Mouse (Mus musculus) heart, embryonic 10.5 days (tissue): ENCODE data around the gene Mfsd9. TPM values are rescaled to one million over a fixed set of nuclear protein-coding genes. Genes with fewer than 3 reads are reported as not detected.

Experiments used
- DNase-seq: peaks from one replicate; pipeline ENCODE4 v3.0.0-alpha.2; 2017; ENCODE audit warnings: low spot score
- H3K27ac ChIP-seq: fragments of 300-500 bp; sonication (generic); 2 replicates; pipeline ENCODE4 v1.5.1; 2016; ENCODE audit warnings: mild to moderate bottlenecking
- H3K27me3 ChIP-seq: fragments of 300-500 bp; sonication (generic); 2 replicates; pipeline ENCODE4 v1.6.1; 2016; ENCODE audit warnings: mild to moderate bottlenecking; ENCODE audit not compliant: poor library complexity, insufficient read depth, severe bottlenecking
- H3K36me3 ChIP-seq: fragments of 300-500 bp; sonication (generic); 2 replicates; pipeline ENCODE4 v1.6.1; 2016; ENCODE audit warnings: mild to moderate bottlenecking, moderate library complexity
- H3K4me1 ChIP-seq: fragments of 300-500 bp; sonication (generic); 2 replicates; pipeline ENCODE4 v1.6.1; 2016; ENCODE audit warnings: mild to moderate bottlenecking
- H3K4me3 ChIP-seq: fragments of 300-500 bp; sonication (generic); 2 replicates; pipeline ENCODE4 v1.5.1; 2016; ENCODE audit warnings: mild to moderate bottlenecking, moderate library complexity
- H3K9me3 ChIP-seq: fragments of 300-500 bp; sonication (generic); 2 replicates; pipeline ENCODE4 v1.6.1; 2016; ENCODE audit warnings: mild to moderate bottlenecking, moderate library complexity
- WGBS: fragments of 180-500 bp; shearing (Covaris S2); methylation state at CpG from one replicate; pipeline ENCODE4 v1.1.7; 2016; 5-methylcytosine and 5-hydroxymethylcytosine counted together
- polyA plus RNA-seq: library from polyadenylated mRNA; unstranded; fragments of >200 nt; fragmentation: Nextera tagmentation; extraction: Ambion mirVana; gene quantifications from 2 replicates; pipeline ENCODE4 v1.2.1, GENCODE M21; 2016

The Mfsd9 gene
- polyA plus RNA-seq, 1 experiment from 2014 or later = 2.4 TPM

DNA sequence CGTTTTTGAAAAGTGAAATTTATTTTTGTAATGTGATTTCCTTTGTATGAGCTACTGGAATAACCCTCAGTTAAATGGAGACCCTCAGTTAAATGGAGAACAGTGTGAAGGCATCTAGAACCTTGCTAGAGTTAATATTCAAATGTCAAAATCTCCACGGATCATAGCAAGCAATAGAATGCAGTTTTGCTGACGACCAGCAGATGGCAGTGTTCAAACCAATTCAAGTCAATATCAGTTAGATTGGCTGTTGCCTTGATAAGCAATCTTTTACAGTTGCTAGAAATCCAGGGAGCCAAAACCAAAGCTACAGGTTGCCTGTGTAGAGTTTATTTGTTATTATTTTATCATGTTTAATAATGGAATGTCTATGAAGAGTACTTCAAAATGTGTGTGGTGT, 12.3 kb upstream of the Mfsd9 start:
- Histone ChIP-seq H3K36me3 (no peaks in the 10 kb centered on the region), H3K27ac (no peak overlapping the region), H3K9me3 (no peaks in the 10 kb centered on the region), H3K4me3 (no peak overlapping the region), H3K4me1 (0 out of 2 replicates have a peak, but pooled peaks cover 14% of the 10 kb centered on the region), H3K27me3 (no peaks in the 10 kb centered on the region)
- WGBS = 23% methylated on average over 3 of the region's 3 CpGs
- DNase-seq = no peak

DNA sequence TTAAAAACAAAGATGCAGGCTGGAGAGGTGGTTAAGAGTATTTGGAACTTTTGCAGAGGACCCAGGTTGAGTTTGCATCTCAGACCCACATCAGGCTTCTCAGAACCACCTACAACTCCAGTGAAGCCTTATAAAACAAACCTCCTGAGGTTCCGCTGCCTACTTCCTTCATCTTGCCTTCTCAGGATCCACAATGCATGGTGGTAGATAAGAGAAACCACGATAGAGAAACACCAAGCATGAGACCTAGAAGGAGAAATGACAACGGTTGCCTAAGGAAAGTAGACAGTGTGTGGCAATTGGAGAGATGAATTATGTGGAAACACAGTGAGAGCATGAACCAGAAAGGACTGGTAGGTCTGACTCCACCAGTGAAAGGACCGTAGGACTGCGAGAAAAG, 10.4 kb upstream of the Mfsd9 start:
- 78% methylated on average over 5 of the region's 5 CpGs for WGBS
- DNase-seq = no peak
- no peaks in the 10 kb centered on the region for H3K27me3 ChIP-seq

DNA sequence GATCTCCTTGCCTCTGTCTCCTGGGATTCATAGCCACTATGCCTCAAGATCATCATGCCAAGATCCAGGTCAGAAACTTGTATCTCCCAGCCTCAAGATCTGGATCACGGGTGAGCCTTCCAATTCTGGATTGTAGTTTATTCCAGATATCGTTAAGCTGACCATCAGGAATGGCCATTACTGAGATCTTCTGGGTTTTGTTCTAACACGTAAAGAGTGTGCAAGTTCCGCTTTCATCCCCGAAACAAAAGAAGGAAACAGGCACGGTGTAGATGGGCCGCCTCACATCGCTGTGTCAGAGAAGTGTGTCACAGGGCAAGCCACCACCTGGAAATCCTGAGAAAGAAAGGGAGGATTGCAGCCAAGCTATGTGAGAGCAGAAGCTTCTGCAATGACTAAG, 8.6 kb upstream of the Mfsd9 start:
- H3K27me3 ChIP-seq = no peaks in the 10 kb centered on the region
- no peak overlapping the region for H3K4me3 ChIP-seq
- DNase-seq = no peak
- H3K27ac ChIP-seq = no peak overlapping the region
- 0 out of 2 replicates have a peak, but pooled peaks cover 4% of the 10 kb centered on the region for H3K4me1 ChIP-seq
- no peaks in the 10 kb centered on the region for H3K36me3 ChIP-seq
- no peaks in the 10 kb centered on the region for H3K9me3 ChIP-seq
- WGBS = 86% methylated on average over 8 of the region's 8 CpGs

More for the DNA sequence above, 10.4 kb upstream of the Mfsd9 start:
- no peaks in the 10 kb centered on the region for H3K9me3 ChIP-seq
- H3K4me3 ChIP-seq = no peak overlapping the region
- H3K4me1 ChIP-seq = 0 out of 2 replicates have a peak, but pooled peaks cover 12% of the 10 kb centered on the region
- no peaks in the 10 kb centered on the region for H3K36me3 ChIP-seq
- no peak overlapping the region for H3K27ac ChIP-seq

DNA sequence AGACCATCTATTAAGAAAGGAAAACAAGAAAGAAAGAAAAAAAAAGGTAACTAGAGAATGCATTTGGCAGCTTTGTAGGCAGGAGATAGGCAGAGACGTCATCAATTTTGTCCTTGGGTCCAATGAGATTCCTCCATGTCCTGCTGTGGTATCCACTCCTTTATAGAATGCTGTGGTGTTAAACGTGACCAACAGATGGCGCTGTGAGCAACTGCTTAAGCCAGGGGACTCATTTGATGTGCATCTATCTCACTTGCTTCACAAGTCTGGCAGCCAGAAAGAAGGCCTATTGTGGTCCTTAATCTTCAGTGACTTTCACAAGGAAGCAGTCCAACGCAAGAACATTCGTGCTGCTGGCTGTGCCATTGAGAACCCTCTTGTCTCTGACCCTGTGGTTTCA, 6.9 kb upstream of the Mfsd9 start:
- DNase-seq = peak; percentile 84
- H3K9me3 ChIP-seq = no peaks in the 10 kb centered on the region
- no peaks in the 10 kb centered on the region for H3K27me3 ChIP-seq
- no peak overlapping the region for H3K27ac ChIP-seq
- no peak overlapping the region for H3K4me3 ChIP-seq
- no peaks in the 10 kb centered on the region for H3K36me3 ChIP-seq
- no peaks in the 10 kb centered on the region for H3K4me1 ChIP-seq
- 11% methylated on average over 5 of the region's 5 CpGs for WGBS

DNA sequence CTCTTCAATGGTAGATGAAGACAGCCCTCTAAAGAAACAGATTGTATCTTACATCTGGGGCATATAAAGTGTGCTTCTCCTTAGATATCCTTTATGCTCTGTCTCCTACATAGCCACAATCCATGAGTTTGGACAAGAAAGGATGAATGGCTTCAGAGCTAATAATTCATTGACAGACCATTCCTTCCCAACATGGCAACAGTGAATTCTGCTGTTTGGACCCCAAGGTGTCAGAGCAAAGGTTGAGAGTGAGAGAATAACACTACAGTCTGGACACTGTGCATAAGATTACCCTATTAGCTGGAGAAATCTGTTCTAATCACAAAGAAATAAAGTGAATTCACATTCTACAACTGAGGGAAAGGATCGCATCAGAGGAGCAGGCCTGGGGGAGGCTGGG, 5.0 kb upstream of the Mfsd9 start:
- DNase-seq = no peak
- WGBS = 93% methylated on average over 1 of the region's 1 CpGs
- no peak overlapping the region for H3K27ac ChIP-seq
- no peak overlapping the region for H3K4me3 ChIP-seq
- no peaks in the 10 kb centered on the region for H3K27me3 ChIP-seq
- H3K9me3 ChIP-seq = no peaks in the 10 kb centered on the region
- no peaks in the 10 kb centered on the region for H3K36me3 ChIP-seq
- H3K4me1 ChIP-seq = no peaks in the 10 kb centered on the region

DNA sequence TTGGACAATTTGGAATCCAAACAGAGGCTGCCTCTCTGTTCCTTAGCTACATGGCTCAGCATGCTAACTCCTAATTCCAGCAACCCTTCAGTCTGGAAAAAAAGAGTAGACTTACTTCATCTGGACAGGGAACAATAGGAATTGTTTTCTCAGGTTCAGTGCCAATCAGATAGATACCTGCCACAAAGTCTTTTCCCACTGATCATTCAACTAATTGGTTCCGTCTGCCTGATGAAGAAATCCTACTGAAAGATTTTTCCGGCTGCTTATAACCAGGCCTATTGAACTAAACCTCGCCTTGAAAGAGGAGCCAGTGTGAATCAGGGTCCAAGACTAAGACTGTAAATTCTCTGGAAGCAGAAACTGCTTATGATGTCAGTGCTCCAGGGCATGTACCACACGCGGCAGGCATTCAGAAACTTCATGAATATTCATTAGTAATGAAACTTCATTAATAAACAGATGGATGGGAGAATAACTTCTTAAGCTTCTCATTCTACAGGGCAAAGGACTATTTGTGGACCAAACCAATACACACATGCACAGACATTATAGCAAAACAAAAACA, 737 bp downstream of the Mfsd9 start:
- 47% methylated on average over 5 of the region's 5 CpGs for WGBS
- Histone ChIP-seq H3K4me1 (peaks cover 5% of the 10 kb centered on the region; the same call in 1 of the 2 replicates), H3K4me3 (peak overlapping the region; percentile 81), H3K36me3 (no peaks in the 10 kb centered on the region), H3K9me3 (no peaks in the 10 kb centered on the region), H3K27ac (peak overlapping the region; percentile 84; the same call in 1 of the 2 replicates), H3K27me3 (no peaks in the 10 kb centered on the region)
- DNase-seq = no peak

DNA sequence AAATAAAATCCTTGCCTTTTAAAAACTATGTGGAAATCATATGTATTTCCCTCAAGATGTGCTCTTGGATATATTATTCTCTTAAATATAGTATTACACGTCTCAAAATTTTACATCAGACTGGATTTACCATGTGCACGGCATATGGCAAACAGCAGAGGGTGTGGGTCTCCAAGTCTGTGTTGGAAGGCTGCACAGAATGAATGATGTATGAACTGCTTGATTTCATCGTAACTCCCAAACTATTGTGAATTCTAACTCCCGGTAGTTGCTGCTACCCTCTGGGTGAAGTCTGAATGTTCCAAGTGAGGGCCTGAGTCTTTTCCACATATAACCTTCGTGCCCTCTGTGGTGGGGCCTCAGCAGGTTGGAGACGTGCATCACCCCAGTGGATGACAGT, 1.5 kb downstream of the Mfsd9 start:
- H3K27me3 ChIP-seq = no peaks in the 10 kb centered on the region
- H3K36me3 ChIP-seq = no peaks in the 10 kb centered on the region
- H3K4me1 ChIP-seq = peaks cover 5% of the 10 kb centered on the region; the same call in 1 of the 2 replicates
- no peaks in the 10 kb centered on the region for H3K9me3 ChIP-seq
- DNase-seq = no peak
- H3K4me3 ChIP-seq = no peak overlapping the region
- 79% methylated on average over 6 of the region's 6 CpGs for WGBS
- no peak overlapping the region for H3K27ac ChIP-seq

DNA sequence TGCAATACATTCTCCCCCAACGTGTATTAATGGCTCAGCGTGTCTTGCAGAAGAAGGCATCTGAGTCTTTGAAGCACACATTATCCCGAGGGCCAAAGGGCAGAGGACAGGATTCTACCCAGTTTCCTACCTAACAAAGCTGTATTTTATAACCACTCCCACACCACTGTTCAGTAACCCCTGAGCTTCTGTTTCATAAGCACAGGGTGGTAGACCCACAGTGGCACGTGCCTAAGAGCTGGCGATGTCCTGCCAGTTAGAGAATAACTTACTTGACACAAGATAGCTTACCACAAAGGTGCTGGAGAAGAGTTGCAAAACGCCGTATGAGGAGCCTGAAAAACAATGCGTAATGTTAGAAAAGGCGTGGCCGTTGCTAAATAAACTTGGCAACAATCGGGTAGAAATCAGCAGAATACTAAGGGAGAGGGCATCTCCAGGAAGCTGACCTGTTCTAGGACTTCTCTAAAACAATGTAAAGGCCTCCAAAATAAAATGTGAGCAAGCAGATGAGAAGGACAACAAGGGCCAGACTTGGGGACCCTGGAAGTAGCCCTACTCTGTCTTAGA, 4.5 kb downstream of the Mfsd9 start:
- WGBS = 87% methylated on average over 11 of the region's 11 CpGs
- DNase-seq = peak; percentile 41
- H3K36me3 ChIP-seq = no peaks in the 10 kb centered on the region
- peaks cover 5% of the 10 kb centered on the region; the same call in 1 of the 2 replicates for H3K4me1 ChIP-seq
- no peak overlapping the region for H3K4me3 ChIP-seq
- H3K27ac ChIP-seq = no peak overlapping the region
- H3K9me3 ChIP-seq = no peaks in the 10 kb centered on the region
- H3K27me3 ChIP-seq = no peaks in the 10 kb centered on the region

DNA sequence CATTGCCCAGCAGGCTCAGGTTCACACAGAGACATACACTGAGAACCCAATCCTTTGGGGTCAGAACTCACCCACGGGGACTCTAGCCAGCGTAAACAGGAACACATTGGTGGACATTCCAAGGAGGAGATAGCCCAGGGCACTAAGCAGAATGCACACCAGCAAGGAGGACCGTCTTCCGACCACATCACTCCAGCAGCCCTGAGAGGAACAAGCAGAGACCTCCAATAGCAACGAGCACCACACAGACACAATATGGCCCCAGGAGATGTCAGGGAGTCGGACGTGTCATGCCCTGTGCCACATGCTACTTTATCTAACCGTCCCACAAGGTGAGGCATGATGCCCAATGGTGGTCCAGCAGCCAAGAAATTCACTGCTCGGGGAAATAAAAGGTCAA, 6.2 kb downstream of the Mfsd9 start:
- Histone ChIP-seq H3K27me3 (no peaks in the 10 kb centered on the region), H3K4me3 (no peak overlapping the region), H3K36me3 (peaks cover 13% of the 10 kb centered on the region), H3K9me3 (no peaks in the 10 kb centered on the region), H3K27ac (no peak overlapping the region), H3K4me1 (no peaks in the 10 kb centered on the region)
- peak; percentile 57 for DNase-seq
- 84% methylated on average over 9 of the region's 9 CpGs for WGBS

DNA sequence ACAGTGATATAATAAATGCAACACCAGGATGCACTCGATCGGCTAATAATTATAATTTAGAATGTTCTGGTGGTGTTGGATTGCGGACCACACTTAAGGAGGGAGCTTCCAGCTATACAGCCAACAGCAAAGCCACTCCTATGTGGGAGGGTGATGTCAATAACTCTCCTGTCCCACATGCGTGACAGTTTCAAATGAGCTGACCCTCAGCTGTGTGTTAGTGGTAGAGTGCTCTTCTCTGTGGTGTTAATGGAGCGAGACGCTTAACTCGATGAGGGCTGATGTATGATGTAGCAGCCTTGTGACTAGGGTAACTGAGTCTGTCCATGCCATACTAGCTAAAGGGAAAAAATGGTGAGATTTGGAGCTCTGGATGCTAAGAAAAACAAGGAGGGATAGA, 7.0 kb downstream of the Mfsd9 start:
- H3K4me3 ChIP-seq = no peak overlapping the region
- H3K36me3 ChIP-seq = peaks cover 22% of the 10 kb centered on the region
- no peak overlapping the region for H3K27ac ChIP-seq
- H3K9me3 ChIP-seq = peaks cover 2% of the 10 kb centered on the region; the same call in 1 of the 2 replicates
- H3K4me1 ChIP-seq = no peaks in the 10 kb centered on the region
- no peak for DNase-seq
- H3K27me3 ChIP-seq = no peaks in the 10 kb centered on the region
- WGBS = 88% methylated on average over 7 of the region's 7 CpGs

DNA sequence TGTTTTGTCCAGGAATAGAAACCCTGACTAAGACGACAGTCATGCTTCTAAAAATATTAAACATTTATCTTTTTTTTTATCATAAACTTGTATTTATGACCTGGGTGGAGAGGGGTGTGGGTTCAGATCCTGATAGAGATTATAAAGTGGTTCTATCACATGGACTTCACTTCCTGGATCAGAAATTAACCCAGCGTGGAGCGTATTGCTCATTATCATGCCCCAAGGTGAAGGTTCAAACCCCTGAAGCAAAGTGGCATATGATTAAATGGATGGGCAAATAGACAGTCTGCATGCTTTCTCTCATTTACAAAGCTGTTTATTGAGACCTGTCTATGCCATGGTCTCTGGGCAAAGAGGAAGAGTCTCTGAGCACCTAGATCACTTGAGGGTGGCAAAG, 13.7 kb downstream of the Mfsd9 start:
- DNase-seq = no peak
- H3K4me1 ChIP-seq = no peaks in the 10 kb centered on the region
- H3K36me3 ChIP-seq = peaks cover 29% of the 10 kb centered on the region
- no peak overlapping the region for H3K4me3 ChIP-seq
- WGBS = 87% methylated on average over 3 of the region's 3 CpGs
- no peaks in the 10 kb centered on the region for H3K27me3 ChIP-seq
- H3K9me3 ChIP-seq = peaks cover 2% of the 10 kb centered on the region; the same call in 1 of the 2 replicates
- H3K27ac ChIP-seq = no peak overlapping the region

DNA sequence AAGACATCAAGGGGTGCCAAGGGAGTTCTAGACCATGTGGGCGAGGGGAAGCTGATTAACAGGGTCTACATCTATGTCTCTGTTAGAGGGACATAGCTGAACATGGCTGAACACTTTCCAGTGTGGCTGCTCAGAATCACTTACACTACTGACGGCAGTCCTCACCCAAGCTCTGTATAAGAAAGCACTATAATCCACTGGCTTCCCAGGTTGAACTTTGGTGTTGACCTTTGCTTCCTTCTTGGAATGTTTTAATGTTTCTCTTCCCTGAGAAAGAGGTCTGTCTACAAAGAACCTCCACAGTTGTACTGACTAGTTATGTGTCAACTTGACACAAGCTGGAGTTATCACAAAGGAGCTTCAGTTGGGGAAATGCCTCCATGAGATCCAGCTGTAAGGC, 14.4 kb downstream of the Mfsd9 start:
- Histone ChIP-seq H3K4me1 (no peaks in the 10 kb centered on the region), H3K27me3 (no peaks in the 10 kb centered on the region), H3K27ac (no peak overlapping the region), H3K36me3 (peaks cover 29% of the 10 kb centered on the region), H3K4me3 (no peak overlapping the region), H3K9me3 (peaks cover 2% of the 10 kb centered on the region; the same call in 1 of the 2 replicates)
- WGBS = 71% methylated on average over 2 of the region's 2 CpGs
- DNase-seq = peak; percentile 24

DNA sequence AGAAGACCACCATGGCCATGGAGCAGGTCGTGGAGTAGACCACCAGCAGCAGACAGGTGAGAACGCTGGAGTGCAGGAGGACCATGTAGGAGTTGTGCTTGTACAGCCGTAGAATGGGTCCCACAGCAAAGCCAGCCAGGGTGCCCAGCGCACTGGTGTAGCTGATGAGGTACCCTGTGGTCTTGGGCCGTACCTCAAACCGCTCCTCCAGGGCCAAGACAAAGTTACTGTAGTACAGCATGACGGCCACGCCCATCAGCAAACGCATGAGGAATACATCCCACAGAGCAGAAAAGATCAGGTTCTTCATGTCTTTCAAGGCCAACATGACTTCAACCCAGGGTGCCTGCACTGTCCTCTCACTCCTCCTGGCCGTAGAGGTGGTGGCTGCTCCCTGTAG, 16.4 kb downstream of the Mfsd9 start:
- no peaks in the 10 kb centered on the region for H3K27me3 ChIP-seq
- H3K27ac ChIP-seq = no peak overlapping the region
- DNase-seq = peak; percentile 70
- H3K36me3 ChIP-seq = peaks cover 13% of the 10 kb centered on the region
- H3K4me3 ChIP-seq = no peak overlapping the region
- H3K9me3 ChIP-seq = peaks cover 2% of the 10 kb centered on the region; the same call in 1 of the 2 replicates
- H3K4me1 ChIP-seq = no peaks in the 10 kb centered on the region
- 97% methylated on average over 10 of the region's 10 CpGs for WGBS

DNA sequence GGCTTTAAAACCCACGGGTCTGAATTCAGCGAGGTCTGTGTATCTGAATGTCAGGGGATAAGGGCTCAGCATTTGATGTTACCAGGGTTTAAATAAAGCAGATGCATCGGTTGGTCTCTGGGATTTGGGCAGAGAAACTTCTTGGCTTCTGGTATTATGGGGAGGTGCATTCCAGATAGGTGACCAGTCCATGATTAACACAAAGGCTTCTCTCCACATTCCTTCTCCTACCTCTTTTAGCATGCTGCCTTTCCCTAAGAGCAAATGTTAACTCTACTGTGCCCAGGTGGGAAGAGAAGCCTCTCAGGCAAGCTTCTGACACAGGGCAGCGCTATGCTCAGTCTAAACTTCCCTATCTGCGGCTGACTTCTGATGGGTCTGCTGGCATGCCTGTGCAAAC, 17.3 kb downstream of the Mfsd9 start:
- Histone ChIP-seq H3K4me3 (no peak overlapping the region), H3K27ac (no peak overlapping the region), H3K36me3 (peaks cover 6% of the 10 kb centered on the region), H3K4me1 (no peaks in the 10 kb centered on the region), H3K27me3 (no peaks in the 10 kb centered on the region), H3K9me3 (no peaks in the 10 kb centered on the region)
- 78% methylated on average over 5 of the region's 5 CpGs for WGBS
- DNase-seq = no peak
